Mouse (Mus musculus): ENCODE results near the gene Tmsb4x.

DNA sequence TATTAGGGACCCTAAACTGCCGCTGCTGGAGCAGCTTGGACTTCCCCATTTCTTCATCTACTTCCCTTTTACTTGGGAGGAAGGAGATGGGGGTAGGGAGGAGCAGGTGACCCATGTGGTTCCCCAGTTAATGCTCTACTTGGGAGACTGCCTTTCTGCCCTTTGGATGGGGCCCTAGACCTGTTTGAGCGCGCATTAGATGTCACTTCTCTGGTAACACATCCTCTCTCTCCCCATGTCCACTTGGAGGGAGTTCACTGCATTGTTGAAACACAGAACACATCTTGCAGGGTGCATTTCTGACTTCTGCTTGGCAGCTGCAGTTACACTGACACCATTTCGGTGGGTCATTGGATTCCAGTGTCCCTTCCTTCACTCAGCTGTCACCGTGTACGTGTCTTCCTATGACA, 1.2 kb upstream of the Tmsb4x start:
- TF ChIP-seq CTCF (conservative IDR thresholded peaks at IDR 0.05; ENCODE audit: insufficient read depth, insufficient read length, low read depth, low read length) = no peak
- TF ChIP-seq POLR2A (IDR thresholded peaks at IDR 0.05; ENCODE audit: low read depth, low read length) = no peak
